Mouse (Mus musculus): ENCODE data around the gene Gm1043. TPM values are rescaled to one million over a fixed set of nuclear protein-coding genes. Genes with fewer than 3 reads are reported as not detected.
A peak's percentile ranks its signal among the peaks of the same experiment; 100 is the strongest.

Gene Gm1043
- total RNA-seq, 2 experiments from 2014 or later, result 22.5 to 25.5 TPM

DNA sequence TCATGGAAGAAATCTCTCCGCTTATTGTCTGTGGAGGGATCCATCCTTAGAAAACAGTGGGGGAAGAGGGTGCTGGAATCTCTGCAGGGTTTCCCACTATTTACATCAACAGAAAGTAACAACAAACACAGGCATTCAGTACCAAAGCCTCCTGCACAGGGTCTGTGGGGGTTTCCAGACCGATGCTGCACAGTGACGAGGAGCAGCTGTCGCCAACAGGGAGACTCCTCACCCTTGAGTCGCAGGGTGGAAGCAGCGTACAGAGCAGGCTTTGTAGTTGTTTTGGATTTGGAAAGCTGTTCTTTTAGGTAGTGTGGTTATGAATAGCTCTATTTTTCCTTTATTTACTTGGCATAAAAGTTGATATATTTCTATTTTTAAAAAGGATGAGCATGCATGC, 16.9 kb downstream of the Gm1043 start:
- no peak for DNase-seq (ENCODE audit: extremely low spot score in 1 of 2, low spot score in 2 of 2)
- intact Hi-C loops (cut with DNase I), result loop anchor here (10.0 kb wide), 1 partner anchor 267 kb away; the partner anchor contains the start of gene Man2b2

DNA sequence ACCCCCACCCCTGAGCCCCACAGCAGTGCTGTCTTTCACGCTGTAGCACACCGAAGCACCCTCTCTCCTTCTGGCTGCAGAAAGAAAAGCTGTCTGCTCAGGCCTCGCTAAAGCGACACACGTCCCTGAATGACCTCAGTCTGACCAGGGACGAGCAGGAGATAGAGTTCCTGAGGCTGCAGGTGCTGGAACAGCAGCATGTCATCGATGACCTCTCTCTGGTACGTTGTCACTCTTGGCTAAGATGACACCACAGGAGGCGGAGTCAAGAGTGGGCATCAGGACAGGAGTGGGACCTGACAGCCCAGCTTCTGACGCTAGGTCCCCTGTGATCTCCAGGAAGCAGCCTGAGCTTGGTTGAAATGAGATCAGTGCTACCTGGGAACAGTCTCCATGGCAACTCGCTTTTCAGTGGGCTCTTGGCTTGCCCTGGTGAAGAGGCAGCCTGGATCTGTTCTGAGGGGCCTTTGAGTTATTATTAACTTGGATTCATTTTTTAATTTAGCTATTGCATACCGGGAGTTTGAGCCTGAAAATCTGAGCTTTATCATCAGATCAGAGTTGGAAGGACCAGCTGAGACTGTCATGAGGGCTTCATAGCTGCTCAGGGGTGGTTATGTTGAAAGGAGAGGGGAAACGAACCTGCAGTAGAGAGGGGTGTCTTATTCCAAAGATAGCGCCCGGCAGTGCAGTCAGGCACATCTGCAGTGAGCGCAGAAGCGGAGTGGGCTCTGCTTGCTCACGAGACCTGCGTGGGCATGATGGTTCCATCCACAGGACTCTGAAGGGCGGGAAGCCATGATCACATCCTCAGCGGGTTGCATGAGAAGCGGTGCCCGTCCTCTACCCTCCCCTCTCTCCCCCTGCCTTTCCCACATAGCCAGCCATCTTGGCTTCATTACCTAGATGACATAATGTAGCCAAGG, 20.6 kb downstream of the Gm1043 start:
- intact Hi-C loops (cut with DNase I), result loop anchor here (5.0 to 10.0 kb wide), 4 partner anchors 78 to 271 kb away; partner anchors contain the start of gene Man2b2
- peak; percentile 49 to 57 for DNase-seq (ENCODE audit: extremely low spot score in 1 of 2, low spot score in 2 of 2)

DNA sequence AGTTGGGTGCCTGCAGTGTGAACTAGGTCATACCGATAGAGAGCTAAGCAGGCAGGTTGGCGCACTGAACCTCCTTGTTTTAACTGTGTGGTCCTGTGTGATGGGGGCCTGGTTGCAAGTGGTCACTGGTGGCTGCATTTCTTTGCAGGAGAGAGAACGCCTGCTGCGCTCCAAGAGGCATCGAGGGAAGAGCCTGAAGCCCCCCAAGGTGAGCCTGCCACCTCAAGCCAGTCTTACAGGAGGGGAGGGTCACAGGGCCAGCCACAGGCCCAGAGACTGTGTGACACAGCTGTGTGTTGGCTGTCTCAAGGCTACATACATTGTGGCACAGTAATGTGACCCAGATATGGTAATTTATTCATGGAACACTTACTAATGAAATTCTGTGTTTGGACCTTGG, 21.9 kb downstream of the Gm1043 start:
- intact Hi-C loops (cut with DNase I), result loop anchor here (5.0 to 10.0 kb wide), 4 partner anchors 80 to 272 kb away; partner anchors contain the start of gene Man2b2
- no peak for DNase-seq (ENCODE audit: extremely low spot score in 1 of 2, low spot score in 2 of 2)

DNA sequence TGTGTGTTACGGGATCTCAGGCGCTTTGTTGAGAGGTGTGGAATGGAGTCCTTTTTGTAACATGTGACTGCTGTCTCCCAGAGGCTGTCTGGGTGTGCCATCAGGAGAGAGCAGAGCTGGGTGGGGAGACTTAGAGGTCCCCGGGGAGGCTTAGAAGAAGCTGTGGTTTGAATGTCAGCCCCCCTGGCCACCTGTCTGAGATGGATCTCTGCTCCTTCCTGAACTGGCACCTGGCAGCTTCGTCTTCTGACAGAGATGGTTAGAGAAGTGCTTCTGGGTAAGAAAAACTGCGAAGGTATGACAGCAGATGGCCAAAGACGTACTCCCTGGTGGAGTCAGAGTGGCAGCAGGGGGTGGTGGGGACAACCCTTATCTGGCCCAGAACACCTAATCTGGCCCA, 22.4 kb downstream of the Gm1043 start:
- DNase-seq (ENCODE audit: extremely low spot score in 1 of 2, low spot score in 2 of 2), result no peak
- intact Hi-C loops (cut with DNase I), result loop anchor here (5.0 to 10.0 kb wide), 4 partner anchors 80 to 273 kb away; partner anchors contain the start of gene Man2b2

DNA sequence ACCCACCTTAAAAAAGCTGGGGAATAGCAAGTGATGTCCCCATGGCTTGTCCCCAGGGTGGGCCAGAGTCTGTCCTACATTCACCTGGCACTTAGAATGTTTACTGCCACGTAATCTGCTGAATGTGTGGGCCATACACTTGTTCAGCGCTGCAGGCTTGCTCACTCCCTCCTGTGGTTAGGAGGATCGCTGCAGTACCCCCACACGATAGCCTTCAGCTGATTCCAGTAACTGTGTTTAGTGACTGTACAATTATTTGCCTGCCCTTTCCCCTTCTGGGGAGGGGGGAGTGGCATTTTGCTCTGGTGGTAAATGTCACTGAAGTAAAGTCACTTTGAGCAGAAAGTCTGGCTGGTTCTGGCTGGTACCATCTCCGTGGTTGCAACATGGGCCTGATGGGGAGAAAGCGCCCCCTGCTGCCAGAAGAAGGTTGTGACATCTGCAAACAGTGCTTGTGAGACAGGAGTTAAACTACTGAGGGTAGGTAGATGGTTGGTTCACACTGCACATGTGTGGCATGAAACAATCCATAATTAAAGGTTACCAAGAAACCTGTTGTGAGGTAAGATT, 24.2 kb downstream of the Gm1043 start:
- intact Hi-C loops (cut with DNase I), result loop anchor here (5.0 to 10.0 kb wide), 4 partner anchors 82 to 275 kb away; partner anchors contain the start of gene Man2b2
- DNase-seq (ENCODE audit: extremely low spot score in 1 of 2, low spot score in 2 of 2), result peak; percentile 76

DNA sequence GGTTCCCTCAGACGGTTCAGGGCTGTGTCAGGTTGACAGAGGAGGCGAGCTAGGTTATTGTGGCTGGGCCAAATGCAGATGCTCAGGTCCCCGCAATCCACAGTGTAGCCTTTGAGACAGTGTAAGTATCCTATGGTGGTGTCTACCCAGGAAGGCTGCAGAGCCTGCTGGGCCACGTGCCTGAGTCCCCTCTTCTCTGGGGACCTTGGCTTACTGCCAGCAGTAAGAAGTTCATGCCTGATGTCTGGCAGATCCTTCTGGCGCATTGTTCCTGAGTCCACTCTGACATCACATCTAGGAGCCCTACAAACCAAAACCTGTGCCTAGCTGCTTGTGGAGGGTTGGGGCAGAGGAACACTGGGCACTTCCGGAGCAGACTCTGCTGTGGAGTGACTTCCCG, 27.2 kb downstream of the Gm1043 start:
- intact Hi-C loops (cut with DNase I), result no loop called here
- DNase-seq (ENCODE audit: extremely low spot score in 1 of 2, low spot score in 2 of 2), result no peak

DNA sequence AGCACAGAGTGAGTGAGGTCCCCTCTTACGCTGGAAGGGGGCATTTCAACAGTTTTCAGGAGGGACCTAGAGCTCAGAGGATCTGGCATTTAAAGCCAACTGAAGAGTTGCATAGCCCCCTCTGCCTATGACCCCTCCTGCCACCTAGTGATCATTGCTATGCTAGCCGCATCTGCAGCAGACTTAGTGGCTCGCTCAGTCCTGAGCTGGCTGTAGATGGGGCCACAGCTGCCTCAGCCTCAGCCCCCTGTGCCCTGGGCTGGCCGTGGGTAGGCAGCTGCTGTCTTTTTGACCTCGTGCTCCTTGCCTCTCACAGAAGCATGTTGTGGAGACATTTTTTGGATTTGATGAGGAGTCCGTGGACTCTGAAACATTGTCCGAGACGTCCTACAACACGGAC, 32.0 kb downstream of the Gm1043 start:
- intact Hi-C loops (cut with DNase I), result no loop called here
- no peak for DNase-seq (ENCODE audit: extremely low spot score in 1 of 2, low spot score in 2 of 2)

DNA sequence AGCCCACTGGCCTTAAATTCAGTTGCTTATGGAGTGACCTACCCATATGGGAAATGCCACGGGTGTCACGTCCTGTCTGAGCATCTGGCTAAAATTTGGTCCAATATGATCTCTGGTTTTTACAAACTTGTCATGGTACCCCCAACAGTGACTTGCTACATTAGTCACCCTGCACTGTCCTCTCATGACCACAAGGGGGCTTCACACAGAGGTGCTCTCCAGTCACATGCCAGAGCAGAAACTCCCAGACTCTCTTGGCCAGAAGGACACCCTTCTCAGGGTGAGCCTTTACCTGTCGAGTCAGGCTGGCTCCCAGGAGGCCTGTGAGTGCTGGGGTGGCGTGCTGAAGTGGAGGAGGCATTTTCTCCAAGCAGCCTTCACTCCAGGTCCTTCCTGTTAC, 33.1 kb downstream of the Gm1043 start:
- DNase-seq (ENCODE audit: extremely low spot score in 1 of 2, low spot score in 2 of 2), result no peak
- intact Hi-C loops (cut with DNase I), result no loop called here

DNA sequence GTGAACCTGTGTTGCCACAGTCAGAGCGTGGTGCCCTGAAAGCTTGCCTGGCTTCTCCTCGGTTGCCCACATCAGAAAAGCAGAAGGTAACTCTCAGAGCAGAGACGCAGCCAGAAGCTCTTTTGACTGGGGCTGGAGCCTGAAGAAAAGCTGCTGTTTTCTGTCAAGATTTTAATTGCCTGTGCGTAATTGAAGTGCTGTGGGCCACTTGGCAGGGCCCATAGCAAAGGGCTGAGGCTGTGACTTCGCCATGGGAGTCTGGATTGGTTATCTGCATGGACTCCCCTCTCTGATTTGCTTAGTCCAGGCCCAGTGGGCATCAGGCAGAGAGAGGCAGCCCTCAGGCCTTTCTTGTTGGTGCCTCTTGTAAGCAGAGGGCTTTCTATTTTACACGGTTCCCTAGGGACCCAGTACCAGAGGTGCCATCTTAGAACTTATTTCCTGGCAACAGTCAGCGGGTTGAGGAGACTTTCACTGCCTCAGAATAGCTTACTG, 36.1 kb downstream of the Gm1043 start:
- intact Hi-C loops (cut with DNase I), result no loop called here
- DNase-seq (ENCODE audit: extremely low spot score in 1 of 2, low spot score in 2 of 2), result no peak

DNA sequence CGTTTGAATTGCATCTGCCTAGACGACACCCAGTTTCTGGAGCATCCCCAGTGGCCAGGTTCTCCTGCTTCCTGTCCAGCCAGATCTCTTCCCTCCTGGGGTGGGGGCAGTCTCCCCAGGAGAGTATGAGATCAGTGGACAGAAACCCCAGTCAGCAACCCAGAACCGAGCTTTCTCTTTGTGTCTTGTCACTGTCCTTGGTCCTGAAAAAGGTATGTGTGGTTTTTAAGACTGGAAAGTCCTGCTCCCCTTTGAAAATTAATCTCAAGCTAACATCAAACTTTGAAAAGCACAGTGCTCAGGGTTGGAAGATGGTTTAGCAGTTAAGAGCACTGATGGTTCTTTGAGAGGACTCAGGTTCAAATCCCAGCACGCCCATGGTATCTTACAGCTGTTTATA, 46.7 kb downstream of the Gm1043 start:
- no peak for DNase-seq (ENCODE audit: extremely low spot score in 1 of 2, low spot score in 2 of 2)
- intact Hi-C loops (cut with DNase I), result no loop called here

DNA sequence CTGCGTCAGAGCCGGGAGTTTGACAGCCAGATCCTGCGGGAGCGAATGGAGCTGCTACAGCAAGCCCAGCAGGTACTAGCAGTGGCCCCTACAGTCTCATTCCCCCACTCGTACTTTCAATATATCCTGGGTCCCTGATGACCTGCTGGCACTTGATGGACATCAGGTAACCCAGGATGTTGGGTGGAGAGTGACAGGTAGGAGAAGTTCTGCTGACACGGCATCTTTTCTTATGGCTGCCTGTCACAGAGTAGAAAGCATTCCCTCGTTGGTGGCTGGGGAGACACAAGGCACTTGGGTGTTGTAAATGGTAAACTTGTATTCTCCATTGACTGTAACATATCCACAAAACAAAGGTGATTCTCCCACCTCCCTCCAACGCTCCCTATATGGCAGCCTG, 56.6 kb downstream of the Gm1043 start:
- DNase-seq (ENCODE audit: extremely low spot score in 1 of 2, low spot score in 2 of 2), result no peak
- intact Hi-C loops (cut with DNase I), result no loop called here

DNA sequence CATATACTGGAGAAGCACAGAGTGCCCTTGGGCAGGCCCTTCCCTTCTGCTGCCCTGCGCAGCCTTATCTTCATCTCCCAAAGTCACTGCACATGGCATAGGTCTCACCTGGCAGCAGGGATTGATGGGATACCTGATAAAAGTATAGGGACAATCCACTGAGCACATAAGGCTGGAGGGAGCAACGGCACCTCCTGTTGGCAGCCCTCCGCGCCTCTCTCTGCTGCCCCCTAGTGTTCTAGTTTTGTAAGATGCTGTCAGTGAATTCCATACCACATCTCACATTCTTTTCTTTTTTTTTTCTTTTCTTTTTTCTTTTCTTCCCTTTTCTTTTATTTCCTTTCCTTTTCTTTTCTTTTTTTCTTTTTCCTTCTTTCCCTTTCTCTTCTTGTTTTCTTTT, 62.4 kb downstream of the Gm1043 start:
- DNase-seq (ENCODE audit: extremely low spot score in 1 of 2, low spot score in 2 of 2), result peak; percentile 56 to 63
- intact Hi-C loops (cut with DNase I), result no loop called here

DNA sequence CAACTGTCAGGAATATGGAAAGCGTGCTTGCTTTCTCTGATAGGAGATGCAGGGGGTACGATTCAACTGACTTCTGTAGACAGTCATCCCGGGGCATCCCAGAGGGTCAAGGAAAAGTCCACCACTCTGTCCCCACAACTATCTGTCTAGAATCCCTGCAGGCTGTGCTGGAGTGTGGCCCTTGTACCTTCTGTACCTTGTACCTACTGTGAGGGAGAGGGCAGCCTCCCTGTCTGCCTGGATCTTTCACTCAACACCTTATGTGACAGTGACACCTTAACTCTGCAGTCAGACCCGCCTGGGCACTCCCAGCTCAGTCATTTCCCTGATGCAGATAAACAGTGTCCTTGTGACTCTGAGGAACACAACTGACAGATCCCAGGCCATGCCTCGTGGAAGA, 65.5 kb downstream of the Gm1043 start:
- DNase-seq (ENCODE audit: extremely low spot score in 1 of 2, low spot score in 2 of 2), result no peak
- intact Hi-C loops (cut with DNase I), result no loop called here

DNA sequence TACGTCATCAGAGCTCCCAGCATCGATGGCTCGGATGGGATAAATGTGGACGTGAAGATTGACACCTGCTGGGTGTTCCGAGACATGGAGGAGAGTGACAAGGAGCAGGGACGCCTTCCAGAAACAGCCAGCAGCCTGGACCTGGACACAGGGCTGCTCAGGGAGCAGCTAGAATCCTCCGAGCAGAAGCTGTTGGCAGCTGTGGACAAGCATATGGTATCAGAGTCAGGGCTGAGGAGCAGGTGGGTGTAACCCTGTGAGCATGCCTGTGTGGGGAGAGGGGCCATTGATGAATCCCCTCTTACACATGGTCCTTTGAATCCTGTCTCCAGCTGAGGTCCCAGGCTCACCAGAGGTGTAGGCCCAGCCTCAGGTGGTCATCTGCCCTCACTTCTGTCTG, 69.3 kb downstream of the Gm1043 start:
- no peak for DNase-seq (ENCODE audit: extremely low spot score in 1 of 2, low spot score in 2 of 2)
- intact Hi-C loops (cut with DNase I), result no loop called here

DNA sequence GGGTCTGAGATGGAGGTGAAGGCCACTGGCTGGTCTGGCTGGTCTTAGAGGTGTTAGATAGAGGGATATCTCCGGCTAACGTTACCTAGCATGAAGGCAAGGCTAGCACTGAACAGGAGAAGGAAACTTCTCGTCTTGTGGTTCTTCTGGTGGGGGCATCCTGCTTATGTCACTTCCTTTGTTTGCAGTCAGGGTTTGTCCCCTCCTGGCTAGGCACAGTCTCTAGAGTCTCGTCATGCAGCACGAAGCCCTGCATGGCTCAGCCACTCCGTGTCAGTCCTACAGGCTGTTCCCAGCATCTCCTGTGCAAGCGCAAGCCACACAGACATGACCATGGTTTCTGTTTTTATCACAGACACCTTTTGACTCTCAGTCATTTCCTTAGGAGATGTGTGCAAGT, 73.2 kb downstream of the Gm1043 start:
- no peak for DNase-seq (ENCODE audit: extremely low spot score in 1 of 2, low spot score in 2 of 2)
- intact Hi-C loops (cut with DNase I), result no loop called here

DNA sequence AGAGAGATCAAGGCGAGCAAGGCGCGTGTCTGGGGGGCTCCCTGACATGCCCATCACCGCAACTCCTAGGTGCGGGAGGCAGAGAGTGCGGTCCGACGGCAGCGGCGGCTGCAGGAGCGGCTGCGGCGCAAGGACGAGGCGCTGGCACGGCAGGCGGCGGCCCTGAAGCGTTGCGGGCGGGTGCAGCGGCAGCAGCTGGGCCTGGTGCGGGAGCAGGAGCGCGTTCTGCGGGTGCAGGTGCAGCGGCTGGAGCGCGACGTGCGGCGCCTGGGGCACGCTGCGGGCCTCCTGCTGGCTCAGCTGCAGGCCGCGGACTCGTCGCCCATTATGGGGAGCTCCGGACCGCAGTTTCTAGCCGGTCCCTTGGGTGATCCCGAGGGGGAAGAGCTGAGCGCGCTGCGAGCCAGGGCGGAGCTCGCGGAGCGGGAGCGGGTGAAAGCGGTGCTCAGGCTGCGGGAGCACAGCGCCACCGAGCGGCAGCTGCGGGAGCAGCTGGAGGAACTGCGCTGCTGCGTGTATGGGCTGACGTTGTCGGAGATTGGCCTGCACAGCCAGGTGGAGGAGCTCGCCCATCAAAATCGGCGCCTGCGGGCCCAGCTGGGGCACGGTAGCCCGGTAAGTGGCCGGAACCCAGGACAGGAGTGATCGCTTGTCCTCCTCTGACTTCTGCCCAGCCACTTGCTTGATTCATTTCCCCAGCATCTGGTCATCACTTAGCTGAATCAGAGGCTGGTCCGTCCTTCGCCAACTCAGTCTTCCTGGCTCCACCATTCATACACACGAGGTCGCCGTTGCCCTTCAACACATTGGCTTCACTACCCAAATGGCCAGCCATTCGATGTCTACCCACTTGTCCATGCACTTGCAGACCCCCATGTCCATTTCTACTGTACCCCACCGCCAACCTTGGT, 78.0 kb downstream of the Gm1043 start:
- peak; percentile 70 to 82 for DNase-seq (ENCODE audit: extremely low spot score in 1 of 2, low spot score in 2 of 2)
- intact Hi-C loops (cut with DNase I), result loop anchor here (5.0 to 10.0 kb wide), 2 partner anchors 79 to 122 kb away; partner anchors contain the start of gene Crmp1

DNA sequence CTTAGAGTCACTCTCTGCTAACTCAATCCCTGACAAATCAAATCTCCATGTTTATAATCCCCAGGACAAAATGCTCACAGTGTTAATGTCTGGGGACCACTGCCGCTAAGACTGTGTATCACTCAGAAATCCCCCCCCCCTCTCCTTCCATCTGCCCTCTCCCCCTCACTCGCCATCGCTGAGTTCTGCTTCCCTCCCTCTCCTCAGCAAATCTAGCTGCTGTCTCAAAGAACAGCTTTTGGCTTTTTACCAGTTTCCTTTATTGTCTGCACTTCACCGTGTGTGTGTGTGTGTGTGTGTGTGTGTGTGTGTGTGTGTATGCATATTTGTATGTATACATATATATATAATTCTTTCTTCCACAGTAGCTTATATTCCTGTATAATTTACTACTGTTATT, 91.3 kb downstream of the Gm1043 start:
- no peak for DNase-seq (ENCODE audit: extremely low spot score in 1 of 2, low spot score in 2 of 2)
- intact Hi-C loops (cut with DNase I), result loop anchor here (5.0 kb wide), 1 partner anchor 66 kb away; the partner anchor contains the start of gene Crmp1

DNA sequence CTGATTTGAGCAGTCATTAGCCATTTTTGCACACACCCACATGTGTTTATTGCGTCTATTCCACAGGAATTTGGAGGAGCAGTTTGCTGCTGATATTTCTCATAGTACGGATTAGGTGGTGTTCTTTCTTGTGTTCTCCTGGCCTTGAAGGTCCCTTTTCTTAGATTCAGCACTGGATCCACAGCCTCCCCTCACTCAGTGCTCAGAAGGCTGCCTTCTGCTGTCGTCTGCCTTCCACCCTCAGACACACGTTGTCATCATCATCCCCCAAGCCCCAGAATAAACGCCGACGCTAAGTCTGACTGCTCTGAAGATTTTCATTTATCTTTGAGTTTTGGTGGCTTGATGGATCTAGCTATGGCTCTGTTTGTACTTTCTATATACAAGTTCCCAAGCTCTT, 91.9 kb downstream of the Gm1043 start:
- intact Hi-C loops (cut with DNase I), result loop anchor here (5.0 kb wide), 1 partner anchor 65 kb away; the partner anchor contains the start of gene Crmp1
- peak in 1 of 2 experiments; percentile 46 for DNase-seq (ENCODE audit: extremely low spot score in 1 of 2, low spot score in 2 of 2)

DNA sequence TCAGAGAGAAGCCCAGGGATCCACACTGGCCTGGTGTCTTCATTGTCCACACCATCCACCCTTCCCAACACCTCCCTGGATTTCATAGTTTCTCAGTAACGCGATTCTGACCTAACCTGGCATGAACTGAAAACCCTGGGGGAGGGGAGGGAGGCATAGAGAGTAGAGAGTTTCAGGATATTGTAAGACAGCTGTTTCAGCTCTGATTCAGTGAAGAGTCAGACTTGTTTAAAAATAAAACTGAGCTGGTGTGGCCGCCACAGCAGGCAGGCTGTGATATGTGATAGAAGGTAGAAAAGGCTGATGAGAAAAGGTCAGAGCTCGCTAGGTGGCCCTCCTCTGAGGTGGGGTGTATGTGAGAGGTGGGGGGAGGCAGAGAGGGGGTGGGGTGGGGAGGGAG, 93.6 kb downstream of the Gm1043 start:
- no peak for DNase-seq (ENCODE audit: extremely low spot score in 1 of 2, low spot score in 2 of 2)
- intact Hi-C loops (cut with DNase I), result loop anchor here (5.0 kb wide), 1 partner anchor 63 kb away; the partner anchor contains the start of gene Crmp1

Measured in left cerebral cortex, postnatal 10 days (tissue).